ENCODE assay signal across 16 mouse cellular contexts in genomic region chr4:34322841-34323240, GRCm38 (mm10).
A peak's percentile ranks its signal among the peaks of the same experiment; 100 is the strongest.
DNase-seq lines count a peak whose midpoint lies in the region; ATAC-seq and TF ChIP-seq lines count a peak whose summit lies in the region.
"Had no signal": no experiment of that assay in that cellular context is flagged by ENCODE, and none has a peak within 500 bp of the region (broad histone marks: within the 10 kb centered on the region; RNA-seq: fewer than 3 reads in every experiment).

No protein-coding gene starts in this region.

- TF ChIP-seq POLR2A in kidney, adult 2 months (IDR thresholded peaks at IDR 0.05; ENCODE audit: low read depth, low read length): no peak

- H3K4me2 ChIP-seq in liver, embryonic 12.5 days: no peak overlapping the region
- H3K4me2 ChIP-seq: embryonic facial prominence, embryonic 12.5 days; forebrain, embryonic 15.5 days; heart, embryonic 12.5 days; hindbrain, embryonic 15.5 days had no signal

- H3K27me3 ChIP-seq in liver, embryonic 12.5 days (replicated peaks): no peaks in the 10 kb centered on the region
- no peaks in the 10 kb centered on the region for H3K27me3 ChIP-seq in kidney, adult 2 months (replicated peaks; ENCODE audit: control insufficient read depth, insufficient read depth, low read length)
- H3K27me3 ChIP-seq: embryonic facial prominence, embryonic 12.5 days; forebrain, embryonic 15.5 days; heart, embryonic 12.5 days; hindbrain, embryonic 15.5 days had no signal

- TF ChIP-seq CTCF in left cerebral cortex, adult 2 months (IDR thresholded peaks at IDR 0.05): no peak
- TF ChIP-seq CTCF in kidney, adult 2 months (conservative IDR thresholded peaks at IDR 0.05; ENCODE audit: insufficient read depth, insufficient read length, low read depth, low read length): no peak

- no peak overlapping the region for H3K4me3 ChIP-seq in left cerebral cortex, adult 2 months
- H3K4me3 ChIP-seq in liver, embryonic 12.5 days: no peak overlapping the region
- no peak overlapping the region for H3K4me3 ChIP-seq in kidney, adult 2 months (ENCODE audit: insufficient read depth, low read depth, low read length)
- H3K4me3 ChIP-seq: embryonic facial prominence, embryonic 12.5 days; forebrain, embryonic 15.5 days; heart, embryonic 12.5 days; hindbrain, embryonic 10.5 days; hindbrain, embryonic 15.5 days had no signal

- H3K4me1 ChIP-seq in liver, embryonic 12.5 days: no peaks in the 10 kb centered on the region
- no peaks in the 10 kb centered on the region for H3K4me1 ChIP-seq in kidney, adult 2 months (ENCODE audit: control insufficient read depth, insufficient read depth, low read length)
- H3K4me1 ChIP-seq: embryonic facial prominence, embryonic 12.5 days; hindbrain, embryonic 10.5 days had no signal

- WGBS in liver, embryonic 12.5 days (ENCODE audit: insufficient replicate concordance): 31% methylated on average over 3 of the region's 3 CpGs
- 80% methylated on average over 3 of the region's 3 CpGs for WGBS in kidney, adult 2 months

- no peaks in the 10 kb centered on the region for H3K9me3 ChIP-seq in liver, embryonic 12.5 days (replicated peaks)
- H3K9me3 ChIP-seq: embryonic facial prominence, embryonic 12.5 days; forebrain, embryonic 15.5 days; heart, embryonic 12.5 days; hindbrain, embryonic 10.5 days; hindbrain, embryonic 15.5 days had no signal

- H3K36me3 ChIP-seq in liver, embryonic 12.5 days: no peaks in the 10 kb centered on the region
- no peaks in the 10 kb centered on the region for H3K36me3 ChIP-seq in kidney, adult 2 months (ENCODE audit: control insufficient read depth, insufficient read depth, low read length)
- H3K36me3 ChIP-seq: embryonic facial prominence, embryonic 12.5 days; forebrain, embryonic 15.5 days; heart, embryonic 12.5 days; hindbrain, embryonic 10.5 days; hindbrain, embryonic 15.5 days had no signal

- no peak for ATAC-seq in liver, embryonic 12.5 days
- ATAC-seq: forebrain, embryonic 15.5 days; inflammation-experienced regulatory T-cells, adult 6 months had no signal

- peak; percentile 6 for DNase-seq in cerebellum, adult 11-12 months
- DNase-seq in cerebellum, adult 9-10 months: no peak
- DNase-seq in left cerebral cortex, postnatal 4 days: peak; percentile 25
- DNase-seq in left cerebral cortex, adult 2 months (ENCODE audit: extremely low spot score in 1 of 2, low spot score in 2 of 2): no peak
- peak; percentile 37 to 57 for DNase-seq in cerebellum, postnatal 10 days
- no peak for DNase-seq in kidney, adult 2 months
- DNase-seq: adrenal gland, postnatal 10 days; gastrocnemius, postnatal 25 days; kidney, adult 18-20 months had no signal

- no peak overlapping the region for H3K9ac ChIP-seq in liver, embryonic 12.5 days
- H3K9ac ChIP-seq: embryonic facial prominence, embryonic 12.5 days; forebrain, embryonic 15.5 days; heart, embryonic 12.5 days; hindbrain, embryonic 15.5 days had no signal

- intact Hi-C loops in left cerebral cortex, postnatal 4 days (cut with DNase I): no loop called here
- intact Hi-C loops in left cerebral cortex, adult 2 months (cut with DNase I): no loop called here

- H3K27ac ChIP-seq in left cerebral cortex, adult 2 months: no peak overlapping the region
- H3K27ac ChIP-seq in liver, embryonic 12.5 days: no peak overlapping the region
- no peak overlapping the region for H3K27ac ChIP-seq in kidney, adult 2 months (ENCODE audit: insufficient read depth, low read depth, low read length)
- H3K27ac ChIP-seq: embryonic facial prominence, embryonic 12.5 days; forebrain, embryonic 15.5 days; hindbrain, embryonic 10.5 days; hindbrain, embryonic 15.5 days had no signal

Comparison
In these comparisons a context has a peak if more than half of its experiments do, and no peak if none do; other contexts are left out.
1. DNase-seq: peak in cerebellum, adult 11-12 months (single experiment), left cerebral cortex, postnatal 4 days (single experiment) and cerebellum, postnatal 10 days (2 of 2); none in cerebellum, adult 9-10 months (single experiment), left cerebral cortex, adult 2 months (0 of 2) and kidney, adult 2 months (single experiment).